Mouse (Mus musculus) olfactory bulb, adult 2 months (tissue): ENCODE data around the gene Snx14. TPM values are rescaled to one million over a fixed set of nuclear protein-coding genes. Genes with fewer than 3 reads are reported as not detected.

ENCODE experiments used
- H3K27ac ChIP-seq: fragments of 200-500 bp; 2 replicates; pipeline ENCODE4 v1.5.1; 2012; ENCODE audit warnings: low read depth, low read length; ENCODE audit not compliant: insufficient read depth
- H3K4me1 ChIP-seq: fragments of 200-500 bp; 2 replicates; pipeline ENCODE4 v1.6.1; 2012; ENCODE audit warnings: low read length; ENCODE audit not compliant: control insufficient read depth, insufficient read depth
- H3K4me3 ChIP-seq: fragments of 200-500 bp; 2 replicates; pipeline ENCODE4 v1.5.1; 2012; ENCODE audit warnings: mild to moderate bottlenecking, low read depth, low read length, moderate library complexity; ENCODE audit not compliant: insufficient read depth
- CTCF ChIP-seq: fragments of 200-500 bp; IDR thresholded peaks from 2 replicates; pipeline ENCODE4 v1.5.1; 2012; ENCODE audit warnings: low read depth, mild to moderate bottlenecking, low read length, moderate library complexity; ENCODE audit not compliant: insufficient read depth
- POLR2A ChIP-seq: fragments of 200-500 bp; IDR thresholded peaks from 2 replicates; pipeline ENCODE4 v1.6.1; 2012; ENCODE audit warnings: mild to moderate bottlenecking, low read depth, low read length, moderate library complexity; ENCODE audit not compliant: insufficient read depth
- WGBS: fragments of 180-500 bp; shearing (Covaris S2); methylation state at CpG from one replicate; pipeline ENCODE4 v1.1.7; 2018; 5-methylcytosine and 5-hydroxymethylcytosine counted together
- polyA plus RNA-seq: library from polyadenylated mRNA; stranded (reverse); fragments of >200 nt; gene quantifications from 2 replicates; pipeline ENCODE4 v1.2.4, GENCODE M21; 2012; ENCODE audit warnings: low replicate concordance; ENCODE audit not compliant: missing spikeins, insufficient read depth, insufficient read length

The Snx14 gene
- polyA plus RNA-seq, 1 experiment = not detected

DNA sequence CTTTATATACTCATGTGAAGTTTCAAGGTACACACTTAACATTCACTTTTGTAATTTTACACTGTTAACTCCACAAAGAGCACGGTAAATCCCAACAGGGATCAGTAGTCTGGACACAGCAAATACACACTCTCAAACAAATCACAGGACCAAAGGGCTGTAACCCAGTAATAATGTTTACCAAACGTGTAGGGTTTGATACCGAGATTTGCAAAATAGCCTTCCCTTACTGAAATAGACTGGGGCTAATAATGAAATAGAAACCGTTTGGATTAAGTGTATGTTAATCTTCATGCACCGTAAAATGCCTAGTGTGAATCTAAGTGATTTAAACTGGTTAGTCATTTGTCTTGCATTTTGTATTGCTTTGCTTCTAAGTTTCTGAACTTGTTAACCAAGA is 1.2 kb upstream of the Snx14 start:
- Histone ChIP-seq H3K27ac (no peak overlapping the region), H3K4me3 (no peak overlapping the region), H3K4me1 (peaks cover 4% of the 10 kb centered on the region)
- WGBS = 18% methylated on average over 5 of the region's 5 CpGs
- no peak for TF ChIP-seq CTCF
- no peak for TF ChIP-seq POLR2A

GRCm38 (mm10) chr9:88439238-88439600 is 461 bp upstream of the Snx14 start:
- H3K27ac ChIP-seq = peak overlapping the region; percentile 35
- peaks cover 4% of the 10 kb centered on the region for H3K4me1 ChIP-seq
- TF ChIP-seq POLR2A (no peak), CTCF (no peak)
- under 1% methylated on average over 17 of the region's 17 CpGs for WGBS
- peak overlapping the region; percentile 69 for H3K4me3 ChIP-seq

- H3K4me1 ChIP-seq = peaks cover 4% of the 10 kb centered on the region
- TF ChIP-seq CTCF (no peak), POLR2A (no peak)
- peak overlapping the region; percentile 40 for H3K27ac ChIP-seq
- WGBS = 1% methylated on average over 15 of the region's 15 CpGs
- peak overlapping the region; percentile 69 for H3K4me3 ChIP-seq
Measured at GRCm38 (mm10) chr9:88438237-88438554, 562 bp downstream of the Snx14 start.

GRCm38 (mm10) chr9:88437342-88438236 is 1.2 kb downstream of the Snx14 start:
- TF ChIP-seq POLR2A = no peak
- TF ChIP-seq CTCF = no peak
- H3K27ac ChIP-seq = no peak overlapping the region
- H3K4me1 ChIP-seq = peaks cover 4% of the 10 kb centered on the region
- peak overlapping the region; percentile 69 for H3K4me3 ChIP-seq
- 26% methylated on average over 10 of the region's 10 CpGs for WGBS

- WGBS = 92% methylated on average over 2 of the region's 2 CpGs
Measured at GRCm38 (mm10) chr9:88424356-88424755, 14.4 kb downstream of the Snx14 start.

GRCm38 (mm10) chr9:88422428-88422827 is 16.3 kb downstream of the Snx14 start:
- 97% methylated on average over 4 of the region's 4 CpGs for WGBS
- H3K27ac ChIP-seq = no peak overlapping the region
- H3K4me1 ChIP-seq = no peaks in the 10 kb centered on the region
- TF ChIP-seq POLR2A (no peak), CTCF (no peak)
- H3K4me3 ChIP-seq = no peak overlapping the region

More at GRCm38 (mm10) chr9:88424356-88424755, 14.4 kb downstream of the Snx14 start:
- H3K4me3 ChIP-seq = no peak overlapping the region
- TF ChIP-seq CTCF (no peak), POLR2A (no peak)
- no peak overlapping the region for H3K27ac ChIP-seq
- no peaks in the 10 kb centered on the region for H3K4me1 ChIP-seq

DNA sequence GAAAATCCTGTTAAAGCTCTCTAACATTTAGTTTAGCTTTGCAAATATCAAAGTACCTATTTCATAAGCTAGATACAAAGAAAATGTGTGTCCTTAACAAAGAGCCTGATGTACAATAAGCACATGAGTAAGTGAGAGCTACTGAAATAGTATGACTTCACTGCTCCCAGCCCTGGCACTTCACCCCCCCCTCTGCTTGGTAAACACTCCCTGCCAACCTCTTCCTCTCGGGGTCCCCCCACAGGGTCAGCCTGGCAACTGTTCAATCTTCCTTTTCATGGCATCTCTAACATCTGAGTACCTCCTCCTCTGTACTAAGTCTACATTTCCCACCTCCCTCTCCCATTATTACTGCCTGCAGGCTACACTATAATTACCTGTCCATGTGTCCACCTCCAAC is 22.0 kb downstream of the Snx14 start:
- 14% methylated on average over 1 of the region's 1 CpGs for WGBS
- no peak for TF ChIP-seq POLR2A
- no peak for TF ChIP-seq CTCF
- no peak overlapping the region for H3K4me3 ChIP-seq
- H3K27ac ChIP-seq = no peak overlapping the region
- no peaks in the 10 kb centered on the region for H3K4me1 ChIP-seq

- Histone ChIP-seq H3K4me1 (no peaks in the 10 kb centered on the region), H3K4me3 (no peak overlapping the region), H3K27ac (no peak overlapping the region)
- TF ChIP-seq POLR2A (no peak), CTCF (no peak)
- 24% methylated on average over 2 of the region's 2 CpGs for WGBS
Measured at GRCm38 (mm10) chr9:88409978-88410377, 28.8 kb downstream of the Snx14 start.

- H3K4me3 ChIP-seq = no peak overlapping the region
- H3K4me1 ChIP-seq = no peaks in the 10 kb centered on the region
- 85% methylated on average over 6 of the region's 6 CpGs for WGBS
- H3K27ac ChIP-seq = no peak overlapping the region
- TF ChIP-seq CTCF (no peak), POLR2A (no peak)
Measured at GRCm38 (mm10) chr9:88404515-88404914, 34.2 kb downstream of the Snx14 start.
